Mouse (Mus musculus) heart, postnatal 14 days (tissue): ENCODE measurements around the gene Gpr84. TPM values are rescaled to one million over a fixed set of nuclear protein-coding genes. Genes with fewer than 3 reads are reported as not detected.

Source experiments
- DNase-seq, 2 experiments: peaks; one replicate each; pipeline ENCODE4 v3.0.0; 2021 to 2022
- intact Hi-C: fragments of 180-260 bp; cut with DNase I; formaldehyde crosslinking; loops from one replicate; pipeline ENCODE4 v1.15.1; 2025
- total RNA-seq, 2 experiments: library from RNA; stranded (reverse); gene quantifications; 2 replicates each; pipeline ENCODE4 v1.2.3; 2021

The Gpr84 gene
- total RNA-seq, 2 experiments from 2014 or later: not detected

GRCm38 (mm10) chr15:103308056-103308875 is 2.1 kb downstream of the Gpr84 start:
- intact Hi-C loops: loop anchor here (5.0 kb wide), 2 partner anchors 36 to 321 kb away; partner anchors contain the start of gene Copz1
- DNase-seq: no peak

DNA sequence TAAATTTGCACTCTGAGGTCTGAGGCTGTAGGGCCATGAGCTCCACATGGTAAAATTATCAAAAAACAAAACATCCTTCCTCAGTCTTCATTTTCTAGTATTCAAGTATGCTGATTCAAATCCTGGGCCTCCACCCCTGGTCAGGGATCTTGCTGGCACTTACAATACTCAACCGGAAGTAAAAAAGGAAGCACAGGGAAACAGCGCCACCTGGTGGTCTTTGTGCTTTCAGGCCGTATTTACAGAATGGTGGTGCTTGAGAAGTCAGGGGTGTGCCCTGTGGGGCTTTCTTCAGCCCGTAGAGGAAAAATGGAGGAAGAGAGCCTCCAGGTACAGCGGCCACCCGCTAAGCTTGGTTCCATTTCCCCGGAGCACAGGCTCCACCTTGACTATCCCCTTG is 3.3 kb downstream of the Gpr84 start:
- intact Hi-C loops: loop anchor here (1.0 to 5.0 kb wide), 6 partner anchors 22 to 320 kb away; partner anchors contain the start of gene Copz1
- DNase-seq: peak; percentile 90 to 95

DNA sequence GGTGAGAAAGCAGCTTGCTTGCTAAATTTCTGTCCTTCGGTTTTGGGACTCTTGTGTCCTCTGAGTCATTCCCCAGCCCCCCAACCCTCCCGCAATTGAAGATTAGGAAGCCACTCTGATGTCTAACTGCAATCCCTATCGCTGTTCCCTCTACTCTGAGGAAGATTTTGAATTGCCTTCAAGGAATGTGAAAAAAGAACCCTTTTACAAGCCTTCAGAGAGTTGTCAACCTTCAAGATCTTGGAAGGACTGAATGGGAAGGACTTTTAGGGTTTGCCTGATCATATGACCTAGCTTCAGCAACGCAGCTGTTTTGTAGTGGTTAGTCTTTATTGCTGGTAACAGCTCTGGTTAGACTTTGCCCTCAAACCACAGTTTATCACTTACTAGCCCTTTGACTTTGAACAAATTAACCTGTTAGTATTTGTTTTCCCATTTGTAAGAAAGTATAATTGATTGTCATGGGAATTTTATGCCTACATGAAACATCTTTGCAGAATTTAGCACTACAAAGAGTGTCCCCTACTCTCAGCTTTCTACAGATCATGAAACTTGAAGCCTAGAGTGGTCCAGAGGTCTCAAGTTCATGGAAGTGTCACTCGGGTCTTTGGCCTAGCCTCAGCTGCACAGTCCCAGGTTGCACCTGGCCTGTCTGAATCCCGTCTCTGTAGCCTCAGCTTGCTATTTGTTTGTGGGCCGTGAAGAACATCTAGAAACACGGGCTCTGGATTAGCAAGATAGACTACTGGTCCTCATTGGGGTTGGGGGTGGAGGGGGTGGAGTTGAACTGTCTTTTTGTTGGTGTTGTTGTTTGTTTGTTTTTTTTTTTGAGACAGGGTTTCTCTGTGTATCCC is 4.4 kb downstream of the Gpr84 start:
- intact Hi-C loops: loop anchor here (2.0 to 5.0 kb wide), 5 partner anchors 21 to 319 kb away; partner anchors contain the start of gene Copz1
- no peak for DNase-seq

- intact Hi-C loops: loop anchor here (5.0 kb wide), 2 partner anchors 33 to 318 kb away; partner anchors contain the start of gene Copz1
- peak; percentile 94 to 95 for DNase-seq
These were observed 5.2 kb downstream of the Gpr84 start for GRCm38 (mm10) chr15:103305070-103305678.

- DNase-seq: no peak
- intact Hi-C loops: no loop called here
These were observed 5.8 kb downstream of the Gpr84 start for GRCm38 (mm10) chr15:103304616-103304969.

DNA sequence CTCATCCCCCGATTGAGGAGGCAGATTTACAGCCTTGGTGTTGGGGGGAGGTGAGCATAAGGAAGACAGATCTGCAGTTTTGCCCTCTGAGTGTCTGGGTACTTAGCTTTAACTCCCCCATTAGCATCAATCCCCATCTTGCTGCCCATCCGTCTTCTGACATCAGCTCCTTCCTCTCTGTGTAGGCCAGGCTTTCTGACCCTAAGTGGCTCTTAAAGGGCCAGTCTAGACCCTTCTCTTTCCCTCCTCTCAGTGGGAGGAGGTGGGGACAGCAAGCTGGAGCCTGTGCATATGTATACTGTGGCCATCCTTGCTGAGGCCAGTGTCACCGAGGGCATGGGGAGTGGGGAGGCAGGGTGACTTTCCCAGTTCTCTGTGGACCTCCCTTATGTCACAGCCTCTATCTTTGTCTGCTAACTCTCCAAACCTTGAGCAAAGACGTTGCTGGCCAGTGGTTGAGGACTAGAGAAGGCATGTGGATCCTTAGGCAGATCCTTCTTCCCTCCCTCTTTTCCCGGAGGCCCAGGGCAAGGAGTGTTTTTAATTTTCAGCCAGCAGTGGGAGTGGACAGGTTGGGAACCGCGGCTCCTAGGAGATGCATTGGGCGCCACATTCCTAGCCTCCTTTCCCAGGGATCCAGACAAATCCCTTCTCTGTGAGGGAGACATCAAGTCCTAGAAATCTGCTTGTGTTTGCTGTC is 6.3 kb downstream of the Gpr84 start:
- no peak for DNase-seq
- intact Hi-C loops: no loop called here

- intact Hi-C loops: no loop called here
- no peak for DNase-seq
These were observed 7.9 kb downstream of the Gpr84 start for GRCm38 (mm10) chr15:103302341-103303021.

- no peak for DNase-seq
- intact Hi-C loops: no loop called here
These were observed 8.7 kb downstream of the Gpr84 start for GRCm38 (mm10) chr15:103301547-103302340.

DNA sequence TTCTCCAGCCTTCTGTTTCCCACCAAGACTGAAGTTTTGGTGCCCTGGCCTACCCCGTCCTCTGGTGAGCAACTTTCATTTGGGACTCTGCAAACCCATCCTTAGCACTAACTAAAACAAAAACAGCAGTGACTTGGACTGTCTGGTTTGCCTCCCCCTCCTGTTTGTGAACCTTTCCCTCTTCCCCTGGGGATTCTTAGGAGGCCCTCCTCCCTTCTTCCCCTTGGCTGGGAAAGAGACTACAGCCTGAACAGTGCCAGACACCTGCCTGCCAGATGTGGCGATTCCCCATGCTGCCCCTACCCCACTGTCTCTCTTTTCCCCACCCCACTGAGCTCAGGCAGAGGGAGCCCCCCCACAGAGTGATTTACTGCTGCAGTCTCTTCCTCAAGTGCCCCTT is 9.4 kb downstream of the Gpr84 start:
- intact Hi-C loops: no loop called here
- DNase-seq: no peak

DNA sequence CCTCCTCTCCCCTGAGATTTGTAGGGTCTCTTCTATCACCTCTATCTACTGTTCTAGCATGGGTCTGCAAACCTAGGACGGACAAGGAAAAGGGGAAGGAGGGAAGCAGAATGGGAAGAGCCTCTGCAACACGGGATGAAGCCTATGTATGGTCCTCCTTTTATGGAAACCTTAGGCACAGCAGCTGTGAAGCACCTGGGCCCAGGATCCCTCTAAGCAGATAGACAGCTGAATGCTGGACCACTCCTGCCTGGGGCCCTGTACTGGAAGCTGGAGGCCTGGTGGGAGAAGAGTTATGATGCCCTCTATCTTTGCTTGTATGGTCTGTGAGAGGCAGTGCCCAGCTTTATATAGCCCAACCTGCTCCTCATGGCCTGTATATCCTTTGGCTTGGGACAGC is 9.9 kb downstream of the Gpr84 start:
- intact Hi-C loops: no loop called here

GRCm38 (mm10) chr15:103300067-103300471 is 10.3 kb downstream of the Gpr84 start:
- intact Hi-C loops: no loop called here
- no peak for DNase-seq

More for the DNA sequence above, 9.9 kb downstream of the Gpr84 start:
- no peak for DNase-seq

GRCm38 (mm10) chr15:103299644-103300043 is 10.8 kb downstream of the Gpr84 start:
- intact Hi-C loops: no loop called here
- no peak for DNase-seq

DNA sequence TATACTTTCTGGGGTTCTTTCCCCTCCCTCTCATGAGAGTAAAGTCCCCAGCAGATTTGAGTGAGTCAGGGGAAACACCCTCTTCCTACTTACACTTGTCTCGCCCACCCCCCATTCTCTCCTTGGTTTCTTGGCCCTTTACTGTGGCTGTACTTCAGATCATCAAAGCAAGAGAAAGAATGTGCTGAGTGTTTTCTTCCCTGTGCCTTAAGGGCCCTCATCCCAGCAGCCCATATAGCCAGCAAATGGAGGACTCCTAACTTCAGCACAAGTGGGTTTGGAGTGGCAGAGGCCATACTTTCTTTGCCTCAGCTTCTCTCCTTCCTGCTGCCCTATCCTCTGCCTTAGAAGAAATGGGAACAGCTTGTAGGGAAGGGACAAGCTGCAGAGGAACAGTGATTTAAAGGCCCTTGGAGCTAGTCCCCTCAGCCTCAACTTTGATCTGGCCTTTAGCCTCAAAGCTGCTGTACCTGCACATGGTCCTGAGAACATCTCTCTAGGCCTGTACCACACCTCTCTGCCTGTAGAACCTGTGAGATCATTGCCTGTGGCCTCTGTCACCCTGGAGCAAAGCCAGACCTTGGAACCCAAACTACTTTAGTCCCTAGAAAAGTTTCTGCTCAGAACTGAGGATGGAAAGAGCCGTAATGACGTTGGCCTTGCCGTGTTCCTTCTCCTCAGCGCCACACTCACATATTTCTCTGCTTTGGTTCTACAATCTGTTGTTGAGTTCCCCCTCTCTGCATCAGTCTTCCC is 11.4 kb downstream of the Gpr84 start:
- intact Hi-C loops: no loop called here
- no peak for DNase-seq

DNA sequence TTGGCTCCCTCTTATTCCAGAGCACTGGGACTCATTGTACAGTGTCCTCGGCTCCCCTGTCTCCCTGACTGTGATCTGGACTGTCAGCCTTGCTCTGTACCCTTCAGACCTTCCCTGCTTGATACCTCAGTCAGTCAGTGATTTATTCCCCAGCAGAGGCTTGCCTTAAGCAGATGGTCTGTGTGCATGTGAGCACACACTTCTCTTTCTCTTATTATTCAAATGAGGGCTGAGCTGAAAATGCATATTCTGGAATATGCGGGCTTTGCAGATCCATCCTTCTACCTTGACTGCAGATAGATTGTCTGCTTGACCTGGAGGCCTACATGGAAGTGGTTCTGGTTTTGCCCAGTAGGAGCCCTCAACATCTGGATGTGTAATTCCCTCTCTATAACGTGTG is 12.4 kb downstream of the Gpr84 start:
- DNase-seq: no peak
- intact Hi-C loops: no loop called here

DNA sequence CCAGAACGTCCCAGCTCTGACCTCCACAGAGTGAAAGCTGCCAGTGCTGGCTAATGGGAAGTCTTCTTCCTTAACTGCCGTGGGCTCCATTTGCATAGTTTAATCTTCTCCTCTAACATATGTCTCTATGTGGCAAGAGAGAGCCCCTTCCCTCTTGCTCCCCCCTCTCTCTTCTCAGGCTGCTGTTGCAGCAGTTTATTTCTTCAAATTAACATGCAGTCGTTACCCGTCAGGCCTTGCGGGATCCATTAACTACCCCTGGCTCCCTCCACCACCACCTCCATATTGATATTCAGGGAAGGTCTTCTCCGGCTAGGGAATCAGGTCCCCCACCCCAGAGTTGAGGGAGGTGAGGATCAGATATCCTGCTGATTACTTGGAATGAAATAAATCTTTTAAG is 13.1 kb downstream of the Gpr84 start:
- DNase-seq: no peak
- intact Hi-C loops: no loop called here

- intact Hi-C loops: no loop called here
- no peak for DNase-seq
These were observed 14.6 kb downstream of the Gpr84 start for GRCm38 (mm10) chr15:103295851-103296250.

GRCm38 (mm10) chr15:103294649-103295048 is 15.8 kb downstream of the Gpr84 start:
- DNase-seq: no peak
- intact Hi-C loops: no loop called here

GRCm38 (mm10) chr15:103293375-103293774 is 17.0 kb downstream of the Gpr84 start:
- intact Hi-C loops: no loop called here
- no peak for DNase-seq
